Mouse (Mus musculus): Measurements from ENCODE around the gene Gipc1. TPM values are rescaled to one million over a fixed set of nuclear protein-coding genes. Genes with fewer than 3 reads are reported as not detected.

Gipc1 gene
- polyA plus RNA-seq, 1 experiment from 2014 or later: 47.0 TPM

- peaks cover 20% of the 10 kb centered on the region for H3K4me1 ChIP-seq (ENCODE audit: control insufficient read depth, low read depth, low read length)
Measured at GRCm38 (mm10) chr8:83666866-83667234, 14.4 kb downstream of the Gipc1 start.

GRCm38 (mm10) chr8:83667526-83667925, 15.0 kb downstream of the Gipc1 start:
- H3K27me3 ChIP-seq (ENCODE audit: control insufficient read depth, insufficient read depth, low read depth, low read length): peaks cover 14% of the 10 kb centered on the region
- H3K9me3 ChIP-seq (replicated peaks; ENCODE audit: control insufficient read depth, low read length): no peaks in the 10 kb centered on the region
- no peak overlapping the region for H3K9ac ChIP-seq (ENCODE audit: low read depth, low read length)
- peaks cover 16% of the 10 kb centered on the region for H3K4me1 ChIP-seq (ENCODE audit: control insufficient read depth, low read depth, low read length)
- peaks cover 12% of the 10 kb centered on the region for H3K36me3 ChIP-seq (ENCODE audit: control insufficient read depth, insufficient read depth)
- ATAC-seq (ENCODE audit: low read depth): no peak
- no peak overlapping the region for H3K4me2 ChIP-seq (ENCODE audit: low read depth, low read length)
- H3K4me3 ChIP-seq (ENCODE audit: low read depth, low read length): no peak overlapping the region
- WGBS (ENCODE audit: insufficient replicate concordance): 65% methylated on average over 10 of the region's 10 CpGs
- no peak overlapping the region for H3K27ac ChIP-seq (ENCODE audit: low read length)

More at GRCm38 (mm10) chr8:83666866-83667234, 14.4 kb downstream of the Gipc1 start:
- Histone ChIP-seq H3K36me3 (ENCODE audit: control insufficient read depth, insufficient read depth) (peaks cover 11% of the 10 kb centered on the region), H3K4me2 (ENCODE audit: low read depth, low read length) (no peak overlapping the region), H3K9me3 (replicated peaks; ENCODE audit: control insufficient read depth, low read length) (no peaks in the 10 kb centered on the region), H3K27me3 (ENCODE audit: control insufficient read depth, insufficient read depth, low read depth, low read length) (peaks cover 14% of the 10 kb centered on the region), H3K4me3 (ENCODE audit: low read depth, low read length) (no peak overlapping the region), H3K9ac (ENCODE audit: low read depth, low read length) (no peak overlapping the region), H3K27ac (ENCODE audit: low read length) (no peak overlapping the region)
- 73% methylated on average over 3 of the region's 3 CpGs for WGBS (ENCODE audit: insufficient replicate concordance)
- ATAC-seq (ENCODE audit: low read depth): no peak

GRCm38 (mm10) chr8:83668010-83668916, 15.8 kb downstream of the Gipc1 start:
- Histone ChIP-seq H3K27ac (ENCODE audit: low read length) (no peak overlapping the region), H3K36me3 (ENCODE audit: control insufficient read depth, insufficient read depth) (peaks cover 17% of the 10 kb centered on the region), H3K4me2 (ENCODE audit: low read depth, low read length) (peak overlapping the region; percentile 55), H3K4me3 (ENCODE audit: low read depth, low read length) (peak overlapping the region; percentile 34), H3K9ac (ENCODE audit: low read depth, low read length) (no peak overlapping the region), H3K27me3 (ENCODE audit: control insufficient read depth, insufficient read depth, low read depth, low read length) (peaks cover 14% of the 10 kb centered on the region), H3K9me3 (replicated peaks; ENCODE audit: control insufficient read depth, low read length) (no peaks in the 10 kb centered on the region), H3K4me1 (ENCODE audit: control insufficient read depth, low read depth, low read length) (peaks cover 13% of the 10 kb centered on the region)
- WGBS (ENCODE audit: insufficient replicate concordance): 33% methylated on average over 80 of the region's 80 CpGs
- no peak for ATAC-seq (ENCODE audit: low read depth)

GRCm38 (mm10) chr8:83669013-83669412, 16.5 kb downstream of the Gipc1 start:
- Histone ChIP-seq H3K4me3 (ENCODE audit: low read depth, low read length) (no peak overlapping the region), H3K4me1 (ENCODE audit: control insufficient read depth, low read depth, low read length) (peaks cover 13% of the 10 kb centered on the region), H3K36me3 (ENCODE audit: control insufficient read depth, insufficient read depth) (peaks cover 17% of the 10 kb centered on the region), H3K27me3 (ENCODE audit: control insufficient read depth, insufficient read depth, low read depth, low read length) (peaks cover 14% of the 10 kb centered on the region), H3K27ac (ENCODE audit: low read length) (no peak overlapping the region), H3K4me2 (ENCODE audit: low read depth, low read length) (peak overlapping the region; percentile 55), H3K9me3 (replicated peaks; ENCODE audit: control insufficient read depth, low read length) (no peaks in the 10 kb centered on the region), H3K9ac (ENCODE audit: low read depth, low read length) (no peak overlapping the region)
- ATAC-seq (ENCODE audit: low read depth): peak; percentile 42; the same call in 1 of the 2 replicates
- WGBS (ENCODE audit: insufficient replicate concordance): 67% methylated on average over 16 of the region's 16 CpGs

- Histone ChIP-seq H3K9me3 (replicated peaks; ENCODE audit: control insufficient read depth, low read length) (no peaks in the 10 kb centered on the region), H3K9ac (ENCODE audit: low read depth, low read length) (no peak overlapping the region), H3K27ac (ENCODE audit: low read length) (no peak overlapping the region), H3K4me1 (ENCODE audit: control insufficient read depth, low read depth, low read length) (peaks cover 9% of the 10 kb centered on the region), H3K36me3 (ENCODE audit: control insufficient read depth, insufficient read depth) (peaks cover 25% of the 10 kb centered on the region), H3K27me3 (ENCODE audit: control insufficient read depth, insufficient read depth, low read depth, low read length) (peaks cover 3% of the 10 kb centered on the region), H3K4me3 (ENCODE audit: low read depth, low read length) (no peak overlapping the region), H3K4me2 (ENCODE audit: low read depth, low read length) (no peak overlapping the region)
- no peak; the same call in 1 of the 2 replicates for ATAC-seq (ENCODE audit: low read depth)
- 61% methylated on average over 5 of the region's 5 CpGs for WGBS (ENCODE audit: insufficient replicate concordance)
Measured at GRCm38 (mm10) chr8:83672936-83673335, 20.5 kb downstream of the Gipc1 start.

GRCm38 (mm10) chr8:83674497-83674896, 22.0 kb downstream of the Gipc1 start:
- 74% methylated on average over 5 of the region's 5 CpGs for WGBS (ENCODE audit: insufficient replicate concordance)
- H3K9ac ChIP-seq (ENCODE audit: low read depth, low read length): no peak overlapping the region
- H3K4me1 ChIP-seq (ENCODE audit: control insufficient read depth, low read depth, low read length): no peaks in the 10 kb centered on the region
- no peak overlapping the region for H3K4me2 ChIP-seq (ENCODE audit: low read depth, low read length)
- peaks cover 33% of the 10 kb centered on the region for H3K36me3 ChIP-seq (ENCODE audit: control insufficient read depth, insufficient read depth)
- no peak overlapping the region for H3K27ac ChIP-seq (ENCODE audit: low read length)
- H3K27me3 ChIP-seq (ENCODE audit: control insufficient read depth, insufficient read depth, low read depth, low read length): no peaks in the 10 kb centered on the region
- no peak overlapping the region for H3K4me3 ChIP-seq (ENCODE audit: low read depth, low read length)
- no peaks in the 10 kb centered on the region for H3K9me3 ChIP-seq (replicated peaks; ENCODE audit: control insufficient read depth, low read length)
- no peak for ATAC-seq (ENCODE audit: low read depth)

- Histone ChIP-seq H3K4me3 (ENCODE audit: low read depth, low read length) (no peak overlapping the region), H3K36me3 (ENCODE audit: control insufficient read depth, insufficient read depth) (peaks cover 27% of the 10 kb centered on the region), H3K4me1 (ENCODE audit: control insufficient read depth, low read depth, low read length) (no peaks in the 10 kb centered on the region; the same call in none of the 2 replicates), H3K9me3 (replicated peaks; ENCODE audit: control insufficient read depth, low read length) (no peaks in the 10 kb centered on the region), H3K27ac (ENCODE audit: low read length) (no peak overlapping the region), H3K9ac (ENCODE audit: low read depth, low read length) (no peak overlapping the region), H3K27me3 (ENCODE audit: control insufficient read depth, insufficient read depth, low read depth, low read length) (no peaks in the 10 kb centered on the region), H3K4me2 (ENCODE audit: low read depth, low read length) (no peak overlapping the region)
- ATAC-seq (ENCODE audit: low read depth): no peak
- 81% methylated on average over 12 of the region's 12 CpGs for WGBS (ENCODE audit: insufficient replicate concordance)
Measured at GRCm38 (mm10) chr8:83679866-83680265, 27.4 kb downstream of the Gipc1 start.

GRCm38 (mm10) chr8:83680603-83681002, 28.1 kb downstream of the Gipc1 start:
- ATAC-seq (ENCODE audit: low read depth): no peak
- no peaks in the 10 kb centered on the region for H3K27me3 ChIP-seq (ENCODE audit: control insufficient read depth, insufficient read depth, low read depth, low read length)
- no peak overlapping the region for H3K4me3 ChIP-seq (ENCODE audit: low read depth, low read length)
- no peak overlapping the region for H3K4me2 ChIP-seq (ENCODE audit: low read depth, low read length)
- H3K36me3 ChIP-seq (ENCODE audit: control insufficient read depth, insufficient read depth): peaks cover 27% of the 10 kb centered on the region
- no peak overlapping the region for H3K9ac ChIP-seq (ENCODE audit: low read depth, low read length)
- H3K4me1 ChIP-seq (ENCODE audit: control insufficient read depth, low read depth, low read length): no peaks in the 10 kb centered on the region; the same call in none of the 2 replicates
- H3K27ac ChIP-seq (ENCODE audit: low read length): no peak overlapping the region
- 74% methylated on average over 5 of the region's 5 CpGs for WGBS (ENCODE audit: insufficient replicate concordance)
- H3K9me3 ChIP-seq (replicated peaks; ENCODE audit: control insufficient read depth, low read length): no peaks in the 10 kb centered on the region

- Histone ChIP-seq H3K4me1 (ENCODE audit: control insufficient read depth, low read depth, low read length) (no peaks in the 10 kb centered on the region; the same call in none of the 2 replicates), H3K9ac (ENCODE audit: low read depth, low read length) (no peak overlapping the region), H3K36me3 (ENCODE audit: control insufficient read depth, insufficient read depth) (peaks cover 27% of the 10 kb centered on the region), H3K4me2 (ENCODE audit: low read depth, low read length) (no peak overlapping the region), H3K9me3 (replicated peaks; ENCODE audit: control insufficient read depth, low read length) (no peaks in the 10 kb centered on the region), H3K4me3 (ENCODE audit: low read depth, low read length) (no peak overlapping the region), H3K27me3 (ENCODE audit: control insufficient read depth, insufficient read depth, low read depth, low read length) (no peaks in the 10 kb centered on the region), H3K27ac (ENCODE audit: low read length) (no peak overlapping the region)
- WGBS (ENCODE audit: insufficient replicate concordance): 58% methylated on average over 6 of the region's 6 CpGs
- peak; percentile 47 for ATAC-seq (ENCODE audit: low read depth)
Measured at GRCm38 (mm10) chr8:83681099-83681498, 28.6 kb downstream of the Gipc1 start.
